Mouse (Mus musculus) limb, embryonic 14.5 days (tissue): ENCODE results near the gene Alkbh4. TPM values are rescaled to one million over a fixed set of nuclear protein-coding genes. Genes with fewer than 3 reads are reported as not detected.

Experiments used
- ATAC-seq: fragments of 200-750 bp; cut with Nextera tagmentation; 2 replicates; pipeline ENCODE4 v1.8.0; 2017; ENCODE audit warnings: low read depth, moderate number of reproducible peaks, moderate TSS enrichment; ENCODE audit not compliant: low FRiP score
- DNase-seq: peaks from one replicate; pipeline ENCODE4 v3.0.0-alpha.2; 2015; ENCODE audit warnings: low spot score
- H3K27ac ChIP-seq: fragments of 300-500 bp; sonication (generic); replicated peaks from 2 replicates; pipeline ENCODE4 v1.5.1; 2014; ENCODE audit warnings: low read depth, mild to moderate bottlenecking, low read length, moderate library complexity, mixed read lengths
- H3K27me3 ChIP-seq: fragments of 300-500 bp; sonication (generic); 2 replicates; pipeline ENCODE4 v1.6.1; 2014; ENCODE audit warnings: low read length, mixed read lengths; ENCODE audit not compliant: control insufficient read depth, insufficient read depth
- H3K36me3 ChIP-seq: fragments of 300-500 bp; sonication (generic); 2 replicates; pipeline ENCODE4 v1.6.1; 2014; ENCODE audit warnings: mild to moderate bottlenecking, low read length, moderate library complexity, mixed read lengths; ENCODE audit not compliant: control insufficient read depth, insufficient read depth
- H3K4me1 ChIP-seq: fragments of 300-500 bp; sonication (generic); 2 replicates; pipeline ENCODE4 v1.6.1; 2014; ENCODE audit warnings: antibody characterized with exemption, low read length, mixed read lengths; ENCODE audit not compliant: control insufficient read depth, insufficient read depth
- H3K4me2 ChIP-seq: fragments of 300-500 bp; sonication (generic); replicated peaks from 2 replicates; pipeline ENCODE4 v1.6.1; 2014; ENCODE audit warnings: low read depth, mild to moderate bottlenecking, low read length, moderate library complexity; ENCODE audit not compliant: severe bottlenecking
- H3K4me3 ChIP-seq: fragments of 300-500 bp; sonication (generic); replicated peaks from 2 replicates; pipeline ENCODE4 v1.5.1; 2014; ENCODE audit warnings: low read length
- H3K9ac ChIP-seq: fragments of 300-500 bp; sonication (generic); 2 replicates; pipeline ENCODE4 v1.6.1; 2014; ENCODE audit warnings: mild to moderate bottlenecking, low read depth, low read length, moderate library complexity; ENCODE audit not compliant: severe bottlenecking
- H3K9me3 ChIP-seq: fragments of 300-500 bp; sonication (generic); 2 replicates; pipeline ENCODE4 v1.6.1; 2016; ENCODE audit warnings: low read length; ENCODE audit not compliant: control insufficient read depth
- POLR2A ChIP-seq: fragments of 200-500 bp; IDR thresholded peaks from 2 replicates; pipeline ENCODE4 v1.8.0; 2012; ENCODE audit warnings: inconsistent platforms, mild to moderate bottlenecking, moderate library complexity, borderline replicate concordance; ENCODE audit not compliant: insufficient read depth, insufficient read length; ENCODE audit errors: extremely low read depth
- WGBS: fragments of 180-500 bp; shearing (Covaris S2); extraction: QIAGEN DNeasy Blood & Tissue Kit; methylation state at CpG from one replicate; pipeline ENCODE4 v1.1.7; 2014; 5-methylcytosine and 5-hydroxymethylcytosine counted together
- polyA plus RNA-seq, 2 experiments: library from polyadenylated mRNA; depleted of rRNA in 1 of 2; stranded (reverse) in 1 of 2; unstranded in 1 of 2; fragments of >200 nt; fragmentation: Nextera tagmentation in 1 of 2; extraction: Ambion mirVana in 1 of 2; gene quantifications; 2 replicates each; pipeline versions ENCODE4 v1.2.1 to v1.2.3; 2012 to 2014

Gene Alkbh4
- polyA plus RNA-seq, 2 experiments, result 15.0 to 20.0 TPM

- peaks cover 7% of the 10 kb centered on the region for H3K4me1 ChIP-seq
- ATAC-seq (no peak), DNase-seq (no peak)
- 90% methylated on average over 10 of the region's 10 CpGs for WGBS
- H3K4me3 ChIP-seq, result no peak overlapping the region
- TF ChIP-seq POLR2A, result no peak
- H3K36me3 ChIP-seq, result peaks cover 63% of the 10 kb centered on the region
- H3K9ac ChIP-seq, result no peak overlapping the region
- H3K9me3 ChIP-seq, result no peaks in the 10 kb centered on the region
- no peak overlapping the region for H3K27ac ChIP-seq
- no peaks in the 10 kb centered on the region for H3K27me3 ChIP-seq
- H3K4me2 ChIP-seq, result no peak overlapping the region
Observed at GRCm38 (mm10) chr5:136122165-136122564, 13.8 kb upstream of the Alkbh4 start.

GRCm38 (mm10) chr5:136136292-136136990 is 495 bp downstream of the Alkbh4 start:
- H3K36me3 ChIP-seq, result peaks cover 42% of the 10 kb centered on the region
- H3K4me1 ChIP-seq, result peaks cover 13% of the 10 kb centered on the region
- peak overlapping the region; percentile 77 for H3K4me2 ChIP-seq
- ATAC-seq (peak; percentile 9), DNase-seq (no peak)
- H3K9me3 ChIP-seq, result no peaks in the 10 kb centered on the region
- WGBS, result 4% methylated on average over 20 of the region's 20 CpGs
- peak overlapping the region; percentile 64 for H3K4me3 ChIP-seq
- no peaks in the 10 kb centered on the region for H3K27me3 ChIP-seq
- no peak for TF ChIP-seq POLR2A
- peak overlapping the region; percentile 71 for H3K9ac ChIP-seq
- 0 out of 2 replicates have a peak overlapping the region, but pooled peaks have one; percentile 2 for H3K27ac ChIP-seq

GRCm38 (mm10) chr5:136137658-136138274 is 1.8 kb downstream of the Alkbh4 start:
- H3K27me3 ChIP-seq, result no peaks in the 10 kb centered on the region
- H3K4me3 ChIP-seq, result no peak overlapping the region
- H3K4me1 ChIP-seq, result peaks cover 13% of the 10 kb centered on the region
- H3K4me2 ChIP-seq, result no peak overlapping the region
- peaks cover 40% of the 10 kb centered on the region for H3K36me3 ChIP-seq
- DNase-seq (no peak), ATAC-seq (no peak)
- no peaks in the 10 kb centered on the region for H3K9me3 ChIP-seq
- TF ChIP-seq POLR2A, result no peak
- WGBS, result 74% methylated on average over 13 of the region's 13 CpGs
- H3K9ac ChIP-seq, result no peak overlapping the region
- H3K27ac ChIP-seq, result no peak overlapping the region

- no peak for TF ChIP-seq POLR2A
- no peak overlapping the region for H3K4me2 ChIP-seq
- WGBS, result 94% methylated on average over 11 of the region's 13 CpGs
- no peak overlapping the region for H3K27ac ChIP-seq
- H3K9ac ChIP-seq, result no peak overlapping the region
- ATAC-seq (no peak), DNase-seq (no peak)
- peaks cover 13% of the 10 kb centered on the region for H3K4me1 ChIP-seq
- peaks cover 38% of the 10 kb centered on the region for H3K36me3 ChIP-seq
- H3K9me3 ChIP-seq, result no peaks in the 10 kb centered on the region
- H3K27me3 ChIP-seq, result no peaks in the 10 kb centered on the region
- H3K4me3 ChIP-seq, result no peak overlapping the region
Observed at GRCm38 (mm10) chr5:136139393-136139792, 3.4 kb downstream of the Alkbh4 start.

GRCm38 (mm10) chr5:136140057-136140482 is 4.1 kb downstream of the Alkbh4 start:
- no peak for DNase-seq
- peaks cover 9% of the 10 kb centered on the region for H3K4me1 ChIP-seq
- WGBS, result 93% methylated on average over 10 of the region's 10 CpGs
- no peaks in the 10 kb centered on the region for H3K9me3 ChIP-seq
- TF ChIP-seq POLR2A, result no peak
- H3K4me3 ChIP-seq, result no peak overlapping the region
- no peak for ATAC-seq
- no peak overlapping the region for H3K27ac ChIP-seq
- H3K27me3 ChIP-seq, result no peaks in the 10 kb centered on the region
- H3K4me2 ChIP-seq, result no peak overlapping the region
- H3K9ac ChIP-seq, result no peak overlapping the region
- peaks cover 38% of the 10 kb centered on the region for H3K36me3 ChIP-seq
